Mouse (Mus musculus) kidney, embryonic 16.5 days (tissue): ENCODE data around the gene Gm13290. TPM values are rescaled to one million over a fixed set of nuclear protein-coding genes. Genes with fewer than 3 reads are reported as not detected.
"Not testable (repeated sequence)": the region's sequence is repeated elsewhere in the genome, so short reads cannot be mapped to it uniquely, and the experiment has no call there.

ENCODE experiments used
- ATAC-seq: fragments of 200-750 bp; cut with Nextera tagmentation; 2 replicates; pipeline ENCODE4 v1.8.0; 2017; ENCODE audit warnings: moderate TSS enrichment; ENCODE audit not compliant: low FRiP score, low TSS enrichment
- H3K27ac ChIP-seq: fragments of 300-500 bp; sonication (generic); 2 replicates; pipeline ENCODE4 v1.5.1; 2014; ENCODE audit warnings: low read length
- H3K27me3 ChIP-seq: fragments of 300-500 bp; sonication (generic); 2 replicates; pipeline ENCODE4 v1.6.1; 2014; ENCODE audit warnings: low read length, control low read depth, mixed read lengths; ENCODE audit not compliant: insufficient read depth
- H3K36me3 ChIP-seq: fragments of 300-500 bp; sonication (generic); 2 replicates; pipeline ENCODE4 v1.6.1; 2014; ENCODE audit warnings: low read length, control low read depth, mixed read lengths; ENCODE audit not compliant: insufficient read depth
- H3K4me1 ChIP-seq: fragments of 300-500 bp; sonication (generic); 2 replicates; pipeline ENCODE4 v1.6.1; 2014; ENCODE audit warnings: low read length, control low read depth, mixed read lengths; ENCODE audit not compliant: insufficient read depth
- H3K4me2 ChIP-seq: fragments of 300-500 bp; sonication (generic); replicated peaks from 2 replicates; pipeline ENCODE4 v1.6.1; 2014; ENCODE audit warnings: low read depth, low read length
- H3K4me3 ChIP-seq: fragments of 300-500 bp; sonication (generic); 2 replicates; pipeline ENCODE4 v1.5.1; 2014; ENCODE audit warnings: mild to moderate bottlenecking, low read length
- H3K9ac ChIP-seq: fragments of 300-500 bp; sonication (generic); replicated peaks from 2 replicates; pipeline ENCODE4 v1.6.1; 2014; ENCODE audit warnings: low read length
- H3K9me3 ChIP-seq: fragments of 300-500 bp; sonication (generic); 2 replicates; pipeline ENCODE4 v1.6.1; 2016; ENCODE audit warnings: low read length, control low read depth
- WGBS: fragments of 180-500 bp; shearing (Covaris S2); extraction: QIAGEN DNeasy Blood & Tissue Kit; methylation state at CpG from one replicate; pipeline ENCODE4 v1.1.7; 2014; 5-methylcytosine and 5-hydroxymethylcytosine counted together
- polyA plus RNA-seq: library from polyadenylated mRNA; unstranded; fragments of >200 nt; fragmentation: Nextera tagmentation; extraction: Ambion mirVana; gene quantifications from 2 replicates; pipeline ENCODE4 v1.2.1, GENCODE M21; 2015

The Gm13290 gene
- polyA plus RNA-seq, 1 experiment from 2014 or later = not detected

GRCm38 (mm10) chr4:88802954-88803353 is 29.3 kb downstream of the Gm13290 start, which contains the start of gene Gm13287:
Gene Gm13287, plus strand, starts transcription at chr4:88803254.
- H3K36me3 ChIP-seq, H3K4me2 ChIP-seq, H3K27ac ChIP-seq, H3K9ac ChIP-seq, H3K4me3 ChIP-seq, ATAC-seq, H3K27me3 ChIP-seq, H3K4me1 ChIP-seq, H3K9me3 ChIP-seq: not testable (repeated sequence)
- WGBS = no CpG with 5 or more reads among the region's 29 CpGs

GRCm38 (mm10) chr4:88805231-88805630 is 31.6 kb downstream of the Gm13290 start, which contains the start of gene Gm13288:
Gene Gm13288, plus strand, starts transcription at chr4:88805531.
- H3K27me3 ChIP-seq, H3K9ac ChIP-seq, H3K36me3 ChIP-seq, H3K4me2 ChIP-seq, H3K9me3 ChIP-seq, ATAC-seq, H3K27ac ChIP-seq, H3K4me1 ChIP-seq: not testable (repeated sequence)
- H3K4me3 ChIP-seq = 0 out of 2 replicates have a peak within 1 kb of the TSS, but pooled peaks have one; percentile 21
- WGBS = no CpG with 5 or more reads among the region's 8 CpGs

GRCm38 (mm10) chr4:88805761-88806160 is 32.1 kb downstream of the Gm13290 start:
- not testable (repeated sequence) for H3K9me3 ChIP-seq, H3K9ac ChIP-seq, H3K27me3 ChIP-seq, H3K4me2 ChIP-seq, H3K27ac ChIP-seq, ATAC-seq, H3K36me3 ChIP-seq, H3K4me1 ChIP-seq
- 0% methylated on average over 8 of the region's 34 CpGs for WGBS
- 0 out of 2 replicates have a peak overlapping the region, but pooled peaks have one; percentile 21 for H3K4me3 ChIP-seq

GRCm38 (mm10) chr4:88815928-88816327 is 42.3 kb downstream of the Gm13290 start, which contains the start of gene Ifna7:
Gene Ifna7, plus strand, starts transcription at chr4:88816228.
- H3K9ac ChIP-seq = no peak within 1 kb of the TSS
- H3K4me2 ChIP-seq = no peak within 1 kb of the TSS
- H3K4me1 ChIP-seq = no peaks in the 10 kb centered on the region
- H3K9me3 ChIP-seq = no peaks in the 10 kb centered on the region
- no peak for ATAC-seq
- H3K4me3 ChIP-seq = no peak within 1 kb of the TSS
- H3K36me3 ChIP-seq = no peaks in the 10 kb centered on the region
- WGBS = 55% methylated on average over 3 of the region's 3 CpGs
- H3K27ac ChIP-seq = no peak within 1 kb of the TSS
- H3K27me3 ChIP-seq = no peaks in the 10 kb centered on the region

GRCm38 (mm10) chr4:88819659-88820058 is 46.0 kb downstream of the Gm13290 start, which contains the start of gene Ifna11:
Gene Ifna11, plus strand, starts transcription at chr4:88819959.
- no peak within 1 kb of the TSS for H3K4me2 ChIP-seq
- no peak for ATAC-seq
- 75% methylated on average over 1 of the region's 1 CpGs for WGBS
- no peaks in the 10 kb centered on the region for H3K27me3 ChIP-seq
- H3K4me1 ChIP-seq = no peaks in the 10 kb centered on the region
- no peak within 1 kb of the TSS for H3K9ac ChIP-seq
- no peak within 1 kb of the TSS for H3K4me3 ChIP-seq
- no peaks in the 10 kb centered on the region for H3K36me3 ChIP-seq
- no peaks in the 10 kb centered on the region for H3K9me3 ChIP-seq
- H3K27ac ChIP-seq = no peak within 1 kb of the TSS

- Histone ChIP-seq H3K9ac (no peak overlapping the region), H3K4me1 (no peaks in the 10 kb centered on the region), H3K9me3 (no peaks in the 10 kb centered on the region), H3K4me3 (no peak overlapping the region), H3K36me3 (no peaks in the 10 kb centered on the region), H3K4me2 (no peak overlapping the region), H3K27ac (no peak overlapping the region), H3K27me3 (no peaks in the 10 kb centered on the region)
- WGBS = 22% methylated on average over 4 of the region's 4 CpGs
- no peak for ATAC-seq
Observed at GRCm38 (mm10) chr4:88822995-88823394, 49.4 kb downstream of the Gm13290 start.

Other genes with a start within 250 kb of the Gm13290 start
- not detected in 2 replicates for gene Ifna15, start 215.6 kb upstream of the Gm13290 start, polyA plus RNA-seq
- gene Ifna14, start 202.0 kb upstream of the Gm13290 start, polyA plus RNA-seq = not detected in 2 replicates
- gene Ifna9, start 181.4 kb upstream of the Gm13290 start, polyA plus RNA-seq = not detected in 2 replicates
- gene Ifna12, start 170.5 kb upstream of the Gm13290 start, polyA plus RNA-seq = not detected in 2 replicates
- not detected in 2 replicates for gene C87499, start 139.4 kb upstream of the Gm13290 start, polyA plus RNA-seq
- gene Ifna13, start 129.4 kb upstream of the Gm13290 start, polyA plus RNA-seq = not detected in 2 replicates
- gene Ifna16, start 96.9 kb upstream of the Gm13290 start, polyA plus RNA-seq = not detected in 2 replicates
- not detected in 2 replicates for gene Ifna2, start 89.9 kb upstream of the Gm13290 start, polyA plus RNA-seq
- not detected in 2 replicates for gene Ifnab, start 82.5 kb upstream of the Gm13290 start, polyA plus RNA-seq
- 1.3 and 1.4 TPM in 2 replicates for gene Gm26566, start 52.0 kb upstream of the Gm13290 start, polyA plus RNA-seq
- gene Klhl9, start 51.4 kb upstream of the Gm13290 start, polyA plus RNA-seq = 95.4 and 97.6 TPM in 2 replicates
- gene Gm13271, start 19.0 kb upstream of the Gm13290 start, polyA plus RNA-seq = not detected in 2 replicates
- 0.31 and 0.36 TPM in 2 replicates for gene Gm13283, start 13.7 kb upstream of the Gm13290 start, polyA plus RNA-seq
- not detected in 2 replicates for gene Gm13289, start 3.1 kb downstream of the Gm13290 start, polyA plus RNA-seq
- gene Gm13272, start 6.0 kb downstream of the Gm13290 start, polyA plus RNA-seq = not detected in 2 replicates
- 0.58 TPM in 1 of 2 replicates, not detected in the other for gene Ifnz, start 8.3 kb downstream of the Gm13290 start, polyA plus RNA-seq
- 0.37 TPM in 1 of 2 replicates, not detected in the other for gene Gm13276, start 11.9 kb downstream of the Gm13290 start, polyA plus RNA-seq
- gene Gm13277, start 14.8 kb downstream of the Gm13290 start, polyA plus RNA-seq = not detected in 2 replicates
- gene Gm13278, start 17.7 kb downstream of the Gm13290 start, polyA plus RNA-seq = not detected in 2 replicates
- not detected in 2 replicates for gene Gm13275, start 20.7 kb downstream of the Gm13290 start, polyA plus RNA-seq
- gene Gm13279, start 23.6 kb downstream of the Gm13290 start, polyA plus RNA-seq = not detected in 2 replicates
- 0.96 and 1.8 TPM in 2 replicates for gene Gm13285, start 25.8 kb downstream of the Gm13290 start, polyA plus RNA-seq
- not detected in 2 replicates for gene Gm13287, start 29.4 kb downstream of the Gm13290 start, polyA plus RNA-seq
- 0.05 TPM in 1 of 2 replicates, not detected in the other for gene Gm13288, start 31.7 kb downstream of the Gm13290 start, polyA plus RNA-seq
- gene Ifna7, start 42.4 kb downstream of the Gm13290 start, polyA plus RNA-seq = not detected in 2 replicates
- not detected in 2 replicates for gene Ifna11, start 46.1 kb downstream of the Gm13290 start, polyA plus RNA-seq
- gene Ifna6, start 53.6 kb downstream of the Gm13290 start, polyA plus RNA-seq = not detected in 2 replicates
- gene Ifna5, start 61.7 kb downstream of the Gm13290 start, polyA plus RNA-seq = not detected in 2 replicates
- gene Ifna4, start 68.0 kb downstream of the Gm13290 start, polyA plus RNA-seq = not detected in 2 replicates
- gene Ifna1, start 76.3 kb downstream of the Gm13290 start, polyA plus RNA-seq = not detected in 2 replicates
- not detected in 2 replicates for gene Ifne, start 106.4 kb downstream of the Gm13290 start, polyA plus RNA-seq